Mouse (Mus musculus): Measurements from ENCODE around the gene Tlr4. TPM values are rescaled to one million over a fixed set of nuclear protein-coding genes. Genes with fewer than 3 reads are reported as not detected.
A peak's percentile ranks its signal among the peaks of the same experiment; 100 is the strongest.

Gene Tlr4
- polyA plus RNA-seq, 1 experiment from 2014 or later = 0.47 TPM

DNA sequence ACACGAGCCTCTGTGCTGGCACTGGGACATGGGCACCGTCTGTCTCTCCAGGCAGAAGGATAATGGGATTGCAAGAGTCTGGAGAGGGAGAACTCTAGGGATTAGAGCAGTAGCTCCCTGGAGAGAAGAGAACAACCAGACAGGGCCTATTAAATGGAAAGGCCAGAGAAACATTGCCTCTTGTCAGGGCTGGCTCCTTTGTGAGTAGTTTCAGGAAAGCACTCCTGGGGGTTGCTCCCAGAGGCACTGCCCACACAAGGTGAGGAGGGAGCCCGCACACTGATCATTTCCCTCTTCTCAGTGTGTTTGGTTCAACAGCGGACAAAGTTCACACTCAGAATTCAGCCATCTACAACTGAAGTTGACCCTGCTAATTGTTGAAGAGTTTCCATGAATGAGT, 98.7 kb downstream of the Tlr4 start:
- no peak overlapping the region for H3K4me2 ChIP-seq (ENCODE audit: low read depth, low read length)
- no peak overlapping the region for H3K9ac ChIP-seq (replicated peaks; ENCODE audit: low read depth, low read length)
- H3K36me3 ChIP-seq (ENCODE audit: control insufficient read depth, insufficient read depth, low read length) = no peaks in the 10 kb centered on the region
- no peaks in the 10 kb centered on the region for H3K4me1 ChIP-seq (ENCODE audit: control insufficient read depth, insufficient read depth, low read length)
- ATAC-seq (ENCODE audit: low read depth) = no peak
- H3K27ac ChIP-seq (ENCODE audit: low read depth, low read length) = no peak overlapping the region
- no peaks in the 10 kb centered on the region for H3K9me3 ChIP-seq (ENCODE audit: control insufficient read depth, low read length)
- WGBS = 44% methylated on average over 4 of the region's 4 CpGs
- no peak overlapping the region for H3K4me3 ChIP-seq (ENCODE audit: low read depth, low read length)
- H3K27me3 ChIP-seq (ENCODE audit: control insufficient read depth, insufficient read depth, low read length) = no peaks in the 10 kb centered on the region

DNA sequence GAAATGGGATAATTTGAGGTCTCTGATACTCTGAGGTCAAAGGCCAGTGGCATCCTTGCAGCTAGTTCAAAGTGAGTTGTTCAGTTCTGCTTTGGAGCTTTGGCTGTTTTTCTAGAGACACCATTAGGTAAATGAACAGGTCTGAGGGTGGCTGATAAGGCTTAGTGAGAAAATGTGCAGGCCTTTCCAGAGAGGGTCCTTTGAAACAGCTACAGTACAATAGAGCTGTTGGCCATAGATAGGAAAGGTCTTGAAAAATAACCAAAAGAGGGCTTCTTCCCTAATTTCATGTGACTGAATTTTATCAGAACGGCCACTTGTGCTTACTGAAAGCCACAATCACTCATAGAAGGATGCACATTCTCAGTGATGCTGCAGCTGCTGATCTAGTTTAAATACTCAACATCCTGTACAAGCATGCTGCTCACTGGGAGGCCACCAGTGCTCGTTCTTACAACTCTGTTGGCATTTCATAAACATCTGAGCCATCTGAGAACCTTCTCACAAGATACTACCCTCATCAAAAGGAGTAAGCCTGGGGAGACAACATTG, 100.2 kb downstream of the Tlr4 start:
- no peak for ATAC-seq (ENCODE audit: low read depth)
- H3K9ac ChIP-seq (replicated peaks; ENCODE audit: low read depth, low read length) = no peak overlapping the region
- H3K36me3 ChIP-seq (ENCODE audit: control insufficient read depth, insufficient read depth, low read length) = no peaks in the 10 kb centered on the region
- H3K27me3 ChIP-seq (ENCODE audit: control insufficient read depth, insufficient read depth, low read length) = no peaks in the 10 kb centered on the region
- WGBS = 75% methylated on average over 2 of the region's 2 CpGs
- H3K4me1 ChIP-seq (ENCODE audit: control insufficient read depth, insufficient read depth, low read length) = no peaks in the 10 kb centered on the region
- no peaks in the 10 kb centered on the region for H3K9me3 ChIP-seq (ENCODE audit: control insufficient read depth, low read length)
- no peak overlapping the region for H3K27ac ChIP-seq (ENCODE audit: low read depth, low read length)
- H3K4me2 ChIP-seq (ENCODE audit: low read depth, low read length) = no peak overlapping the region
- no peak overlapping the region for H3K4me3 ChIP-seq (ENCODE audit: low read depth, low read length)

DNA sequence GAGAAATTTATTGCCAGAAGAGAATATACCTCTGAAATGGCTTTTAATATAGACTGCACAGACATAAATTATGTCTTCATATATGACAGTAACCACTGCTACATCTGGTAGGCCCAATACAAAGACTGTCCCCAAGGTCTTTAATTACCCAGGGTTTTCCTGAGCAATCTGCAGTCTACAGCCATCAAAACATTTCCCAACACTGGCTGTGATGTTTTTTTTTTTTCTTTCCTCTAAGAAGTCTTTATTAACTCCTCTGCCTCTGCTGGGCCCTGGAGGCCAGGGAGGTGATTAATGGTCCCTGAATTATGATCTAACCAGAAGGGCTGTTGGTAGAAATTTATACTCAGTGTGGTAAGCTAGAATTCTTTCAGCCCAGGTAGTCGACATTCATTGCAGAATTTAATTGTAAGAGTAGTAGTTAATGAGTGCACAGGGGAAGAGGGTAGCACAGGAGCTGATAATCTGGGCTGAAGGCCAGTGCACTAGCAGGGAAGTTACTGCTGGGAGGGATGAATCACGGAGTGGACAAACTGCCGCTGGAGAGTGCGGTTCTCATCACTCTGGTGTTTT, 111.2 kb downstream of the Tlr4 start:
- H3K27ac ChIP-seq (ENCODE audit: low read depth, low read length) = no peak overlapping the region
- WGBS = 37% methylated on average over 4 of the region's 4 CpGs
- H3K4me3 ChIP-seq (ENCODE audit: low read depth, low read length) = no peak overlapping the region
- H3K4me2 ChIP-seq (ENCODE audit: low read depth, low read length) = no peak overlapping the region
- H3K9ac ChIP-seq (replicated peaks; ENCODE audit: low read depth, low read length) = no peak overlapping the region
- H3K9me3 ChIP-seq (ENCODE audit: control insufficient read depth, low read length) = no peaks in the 10 kb centered on the region
- no peaks in the 10 kb centered on the region for H3K36me3 ChIP-seq (ENCODE audit: control insufficient read depth, insufficient read depth, low read length)
- peak; percentile 72 for ATAC-seq (ENCODE audit: low read depth)
- no peaks in the 10 kb centered on the region for H3K4me1 ChIP-seq (ENCODE audit: control insufficient read depth, insufficient read depth, low read length)
- no peaks in the 10 kb centered on the region for H3K27me3 ChIP-seq (ENCODE audit: control insufficient read depth, insufficient read depth, low read length)

DNA sequence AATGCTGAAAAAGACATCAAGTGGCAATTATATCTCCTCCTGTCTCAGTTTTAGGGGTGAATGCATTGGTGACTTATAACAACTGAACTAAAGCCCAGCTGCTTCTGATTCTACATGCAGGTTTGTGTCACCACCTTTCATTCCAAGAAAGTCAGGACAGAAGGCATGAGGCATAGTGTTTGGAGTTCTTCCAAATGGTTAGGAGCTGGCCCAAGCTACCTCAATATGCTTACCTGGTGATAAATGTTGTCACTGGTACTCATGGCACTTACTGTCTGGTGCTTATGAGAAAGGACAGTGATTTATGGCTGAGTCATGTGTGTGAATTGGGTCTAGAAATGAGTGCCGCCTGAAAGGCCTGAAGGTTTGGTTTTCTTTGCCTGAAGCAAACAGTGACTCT, 114.5 kb downstream of the Tlr4 start:
- Histone ChIP-seq H3K4me2 (ENCODE audit: low read depth, low read length) (no peak overlapping the region), H3K27me3 (ENCODE audit: control insufficient read depth, insufficient read depth, low read length) (no peaks in the 10 kb centered on the region), H3K36me3 (ENCODE audit: control insufficient read depth, insufficient read depth, low read length) (no peaks in the 10 kb centered on the region), H3K4me3 (ENCODE audit: low read depth, low read length) (no peak overlapping the region), H3K4me1 (ENCODE audit: control insufficient read depth, insufficient read depth, low read length) (no peaks in the 10 kb centered on the region), H3K9ac (replicated peaks; ENCODE audit: low read depth, low read length) (no peak overlapping the region), H3K27ac (ENCODE audit: low read depth, low read length) (no peak overlapping the region), H3K9me3 (ENCODE audit: control insufficient read depth, low read length) (no peaks in the 10 kb centered on the region)
- no peak for ATAC-seq (ENCODE audit: low read depth)
- 38% methylated on average over 1 of the region's 1 CpGs for WGBS

DNA sequence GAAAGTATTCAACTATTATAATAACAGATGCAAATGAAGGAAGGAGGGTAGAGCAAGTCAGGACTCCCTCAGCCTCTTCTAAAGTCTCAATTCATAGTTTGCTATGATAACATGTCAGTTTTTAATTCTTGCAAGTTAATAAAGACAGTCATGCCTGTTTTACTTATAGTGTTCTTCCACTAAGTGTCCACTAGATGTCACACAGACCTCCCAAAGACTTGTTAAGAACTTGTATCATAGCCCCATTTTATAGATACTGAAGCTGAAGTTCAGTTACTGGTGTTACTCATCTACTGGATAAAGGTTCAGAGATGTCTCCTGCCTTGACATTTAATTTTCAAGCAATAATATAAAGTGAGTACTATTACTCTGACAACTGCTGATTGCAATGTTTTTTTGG, 116.3 kb downstream of the Tlr4 start:
- no peaks in the 10 kb centered on the region for H3K36me3 ChIP-seq (ENCODE audit: control insufficient read depth, insufficient read depth, low read length)
- no peak overlapping the region for H3K4me3 ChIP-seq (ENCODE audit: low read depth, low read length)
- no peak for ATAC-seq (ENCODE audit: low read depth)
- no peaks in the 10 kb centered on the region for H3K4me1 ChIP-seq (ENCODE audit: control insufficient read depth, insufficient read depth, low read length)
- no peaks in the 10 kb centered on the region for H3K9me3 ChIP-seq (ENCODE audit: control insufficient read depth, low read length)
- no peak overlapping the region for H3K9ac ChIP-seq (replicated peaks; ENCODE audit: low read depth, low read length)
- no peak overlapping the region for H3K27ac ChIP-seq (ENCODE audit: low read depth, low read length)
- no peak overlapping the region for H3K4me2 ChIP-seq (ENCODE audit: low read depth, low read length)
- no peaks in the 10 kb centered on the region for H3K27me3 ChIP-seq (ENCODE audit: control insufficient read depth, insufficient read depth, low read length)

DNA sequence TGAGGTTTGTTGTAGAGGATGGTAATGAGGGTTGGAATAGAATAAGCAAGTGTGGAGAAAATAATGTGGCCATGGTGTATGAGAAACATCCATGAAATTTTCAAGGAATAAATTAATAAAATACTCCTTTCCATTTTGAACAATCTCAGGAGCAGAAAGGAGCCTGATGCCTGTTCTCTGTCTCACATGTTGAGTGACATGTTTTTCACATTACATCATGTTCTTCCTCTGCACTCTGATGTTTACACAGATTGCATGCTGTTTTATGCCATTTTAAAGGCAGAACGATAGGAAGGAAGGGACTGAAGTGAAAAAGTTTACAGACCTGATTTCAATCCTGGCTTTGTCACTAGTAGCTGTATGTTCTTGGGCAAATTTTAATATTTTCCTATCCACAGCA, 120.3 kb downstream of the Tlr4 start:
- ATAC-seq (ENCODE audit: low read depth) = no peak
- no peaks in the 10 kb centered on the region for H3K27me3 ChIP-seq (ENCODE audit: control insufficient read depth, insufficient read depth, low read length)
- no peak overlapping the region for H3K4me2 ChIP-seq (ENCODE audit: low read depth, low read length)
- no peaks in the 10 kb centered on the region for H3K9me3 ChIP-seq (ENCODE audit: control insufficient read depth, low read length)
- WGBS = 56% methylated on average over 1 of the region's 1 CpGs
- no peak overlapping the region for H3K9ac ChIP-seq (replicated peaks; ENCODE audit: low read depth, low read length)
- H3K27ac ChIP-seq (ENCODE audit: low read depth, low read length) = no peak overlapping the region
- no peak overlapping the region for H3K4me3 ChIP-seq (ENCODE audit: low read depth, low read length)
- H3K36me3 ChIP-seq (ENCODE audit: control insufficient read depth, insufficient read depth, low read length) = no peaks in the 10 kb centered on the region
- no peaks in the 10 kb centered on the region for H3K4me1 ChIP-seq (ENCODE audit: control insufficient read depth, insufficient read depth, low read length)

DNA sequence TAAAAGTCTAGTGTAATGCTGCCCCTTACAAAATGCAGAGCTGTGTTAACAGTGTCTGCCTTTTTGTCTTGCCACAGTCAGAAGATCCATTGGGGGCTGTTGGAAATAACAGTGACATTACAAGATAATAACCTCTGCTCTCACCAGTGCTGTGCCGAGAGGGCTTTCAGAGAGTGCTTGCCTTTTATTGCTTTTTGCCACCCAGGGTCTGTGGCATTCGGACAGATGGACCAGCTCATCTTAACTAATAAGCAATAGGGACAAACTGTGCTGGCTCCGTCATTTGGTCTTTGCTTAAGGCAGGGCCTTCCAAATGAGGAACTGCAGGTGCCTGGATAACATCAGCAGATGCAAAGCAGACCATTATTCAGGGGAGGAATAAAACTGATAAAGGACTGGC, 147.5 kb downstream of the Tlr4 start:
- H3K9me3 ChIP-seq (ENCODE audit: control insufficient read depth, low read length) = no peaks in the 10 kb centered on the region
- no peak overlapping the region for H3K9ac ChIP-seq (replicated peaks; ENCODE audit: low read depth, low read length)
- H3K36me3 ChIP-seq (ENCODE audit: control insufficient read depth, insufficient read depth, low read length) = no peaks in the 10 kb centered on the region
- no peak overlapping the region for H3K4me2 ChIP-seq (ENCODE audit: low read depth, low read length)
- no peak overlapping the region for H3K27ac ChIP-seq (ENCODE audit: low read depth, low read length)
- no peaks in the 10 kb centered on the region for H3K4me1 ChIP-seq (ENCODE audit: control insufficient read depth, insufficient read depth, low read length)
- 17% methylated on average over 3 of the region's 3 CpGs for WGBS
- ATAC-seq (ENCODE audit: low read depth) = peak; percentile 38
- H3K4me3 ChIP-seq (ENCODE audit: low read depth, low read length) = no peak overlapping the region
- no peaks in the 10 kb centered on the region for H3K27me3 ChIP-seq (ENCODE audit: control insufficient read depth, insufficient read depth, low read length)

All from neural tube, embryonic 14.5 days (tissue).